Mouse (Mus musculus) lung, postnatal 0 days (tissue): ENCODE data around the gene Stat3. TPM values are rescaled to one million over a fixed set of nuclear protein-coding genes. Genes with fewer than 3 reads are reported as not detected.
A peak's percentile ranks its signal among the peaks of the same experiment; 100 is the strongest.

ENCODE experiments used
- ATAC-seq: fragments of 200-750 bp; cut with Nextera tagmentation; 2 replicates; pipeline ENCODE4 v1.8.0; 2017; ENCODE audit warnings: moderate library complexity
- DNase-seq: peaks from one replicate; pipeline ENCODE4 v3.0.0-alpha.2; 2016; ENCODE audit warnings: low spot score
- H3K27ac ChIP-seq: fragments of 300-500 bp; sonication (generic); 2 replicates; pipeline ENCODE4 v1.5.1; 2014; ENCODE audit warnings: antibody characterized with exemption, mild to moderate bottlenecking, low read length, mixed read lengths
- H3K27me3 ChIP-seq: fragments of 300-500 bp; sonication (generic); replicated peaks from 2 replicates; pipeline ENCODE4 v1.6.1; 2014; ENCODE audit warnings: low read length, mixed read lengths; ENCODE audit not compliant: insufficient read depth
- H3K36me3 ChIP-seq: fragments of 300-500 bp; sonication (generic); 2 replicates; pipeline ENCODE4 v1.6.1; 2014; ENCODE audit warnings: low read length, mixed read lengths; ENCODE audit not compliant: insufficient read depth
- H3K4me1 ChIP-seq: fragments of 300-500 bp; sonication (generic); 2 replicates; pipeline ENCODE4 v1.6.1; 2014; ENCODE audit warnings: antibody characterized with exemption, low read depth, low read length, mixed read lengths; ENCODE audit not compliant: insufficient read depth
- H3K4me2 ChIP-seq: fragments of 300-500 bp; sonication (generic); replicated peaks from 2 replicates; pipeline ENCODE4 v1.6.1; 2014; ENCODE audit warnings: low read depth, mild to moderate bottlenecking, low read length, moderate library complexity, mixed read lengths
- H3K4me3 ChIP-seq: fragments of 300-500 bp; sonication (generic); 2 replicates; pipeline ENCODE4 v1.5.1; 2014; ENCODE audit warnings: low read depth, low read length
- H3K9ac ChIP-seq: fragments of 300-500 bp; sonication (generic); replicated peaks from 2 replicates; pipeline ENCODE4 v1.6.1; 2014; ENCODE audit warnings: low read depth, mild to moderate bottlenecking
- H3K9me3 ChIP-seq: fragments of 300-500 bp; sonication (generic); 2 replicates; pipeline ENCODE4 v1.6.1; 2016; ENCODE audit warnings: low read length, mixed read lengths
- CTCF ChIP-seq: IDR thresholded peaks from 2 replicates; pipeline ENCODE4 v1.5.1; 2016; ENCODE audit warnings: antibody characterized with exemption, mild to moderate bottlenecking
- EP300 ChIP-seq: IDR thresholded peaks from 2 replicates; pipeline ENCODE4 v1.6.1; 2016; ENCODE audit warnings: antibody characterized with exemption, mild to moderate bottlenecking, control low read depth
- WGBS: fragments of 180-500 bp; shearing (Covaris S2); extraction: QIAGEN DNeasy Blood & Tissue Kit; methylation state at CpG from one replicate; pipeline ENCODE4 v1.1.7; 2014; 5-methylcytosine and 5-hydroxymethylcytosine counted together
- polyA plus RNA-seq: library from polyadenylated mRNA; unstranded; fragments of >200 nt; fragmentation: Nextera tagmentation; extraction: Ambion mirVana; gene quantifications from 2 replicates; pipeline ENCODE4 v1.2.1, GENCODE M21; 2015

Gene Stat3
- polyA plus RNA-seq, 1 experiment from 2014 or later: 100 TPM

GRCm38 (mm10) chr11:100967376-100967775, 28.0 kb upstream of the Stat3 start:
- H3K27ac ChIP-seq: peak overlapping the region; percentile 99; the same call in 1 of the 2 replicates
- peaks cover 40% of the 10 kb centered on the region for H3K4me1 ChIP-seq
- H3K27me3 ChIP-seq: no peaks in the 10 kb centered on the region
- no peak for DNase-seq
- H3K9ac ChIP-seq: peak overlapping the region; percentile 97; the same call in 1 of the 2 replicates
- ATAC-seq: no peak
- whole genome bisulfite sequencing: 39% methylated on average over 5 of the region's 5 CpGs
- no peaks in the 10 kb centered on the region for H3K9me3 ChIP-seq
- H3K4me3 ChIP-seq: peak overlapping the region; percentile 88
- no peaks in the 10 kb centered on the region for H3K36me3 ChIP-seq
- no peak for TF ChIP-seq CTCF
- TF ChIP-seq EP300: no peak
- peak overlapping the region; percentile 80 for H3K4me2 ChIP-seq

GRCm38 (mm10) chr11:100965760-100966159, 26.4 kb upstream of the Stat3 start:
- 0 out of 2 replicates have a peak overlapping the region, but pooled peaks have one; percentile 4 for H3K9ac ChIP-seq
- peaks cover 42% of the 10 kb centered on the region for H3K4me1 ChIP-seq

GRCm38 (mm10) chr11:100964901-100965542, 25.7 kb upstream of the Stat3 start:
- 0 out of 2 replicates have a peak overlapping the region, but pooled peaks have one; percentile 2 for H3K4me3 ChIP-seq

More at GRCm38 (mm10) chr11:100965760-100966159, 26.4 kb upstream of the Stat3 start:
- DNase-seq (peak; percentile 66), ATAC-seq (no peak)
- H3K4me2 ChIP-seq: peak overlapping the region; percentile 80
- peak overlapping the region; percentile 90 for H3K27ac ChIP-seq
- H3K4me3 ChIP-seq: peak overlapping the region; percentile 88; the same call in 1 of the 2 replicates
- TF ChIP-seq EP300 (peak; percentile 53; the same call in 1 of the 2 replicates), CTCF (no peak)
- WGBS: 47% methylated on average over 6 of the region's 6 CpGs
- H3K27me3 ChIP-seq: no peaks in the 10 kb centered on the region
- H3K9me3 ChIP-seq: no peaks in the 10 kb centered on the region
- no peaks in the 10 kb centered on the region for H3K36me3 ChIP-seq

GRCm38 (mm10) chr11:100964180-100964579, 24.8 kb upstream of the Stat3 start:
- Histone ChIP-seq H3K4me3 (no peak overlapping the region), H3K4me1 (peaks cover 46% of the 10 kb centered on the region), H3K9me3 (no peaks in the 10 kb centered on the region), H3K27ac (peak overlapping the region; percentile 90), H3K27me3 (no peaks in the 10 kb centered on the region), H3K9ac (no peak overlapping the region), H3K4me2 (peak overlapping the region; percentile 80), H3K36me3 (no peaks in the 10 kb centered on the region)
- DNase-seq (no peak), ATAC-seq (no peak)
- 66% methylated on average over 7 of the region's 7 CpGs for WGBS
- TF ChIP-seq EP300 (no peak), CTCF (no peak)

More at GRCm38 (mm10) chr11:100964901-100965542, 25.7 kb upstream of the Stat3 start:
- Histone ChIP-seq H3K36me3 (no peaks in the 10 kb centered on the region), H3K27ac (peak overlapping the region; percentile 90), H3K4me2 (peak overlapping the region; percentile 80), H3K4me1 (peaks cover 42% of the 10 kb centered on the region), H3K9me3 (no peaks in the 10 kb centered on the region), H3K9ac (peak overlapping the region; percentile 4; the same call in 1 of the 2 replicates), H3K27me3 (no peaks in the 10 kb centered on the region)
- DNase-seq: no peak
- WGBS: 78% methylated on average over 6 of the region's 6 CpGs
- no peak for ATAC-seq
- TF ChIP-seq EP300 (no peak), CTCF (no peak)

GRCm38 (mm10) chr11:100963647-100964046, 24.3 kb upstream of the Stat3 start:
- ATAC-seq (peak; percentile 14; the same call in 1 of the 2 replicates), DNase-seq (peak; percentile 73)
- H3K4me1 ChIP-seq: peaks cover 49% of the 10 kb centered on the region
- peak overlapping the region; percentile 25; the same call in 1 of the 2 replicates for H3K4me2 ChIP-seq
- no peaks in the 10 kb centered on the region for H3K9me3 ChIP-seq
- peaks cover 5% of the 10 kb centered on the region; the same call in 1 of the 2 replicates for H3K36me3 ChIP-seq
- TF ChIP-seq EP300 (no peak), CTCF (no peak)
- H3K9ac ChIP-seq: no peak overlapping the region
- H3K27me3 ChIP-seq: no peaks in the 10 kb centered on the region
- peak overlapping the region; percentile 90 for H3K27ac ChIP-seq
- WGBS: 39% methylated on average over 9 of the region's 9 CpGs
- H3K4me3 ChIP-seq: no peak overlapping the region

GRCm38 (mm10) chr11:100962371-100962911, 23.1 kb upstream of the Stat3 start:
- Histone ChIP-seq H3K9ac (0 out of 2 replicates have a peak overlapping the region, but pooled peaks have one; percentile 27), H3K4me2 (peak overlapping the region; percentile 25), H3K4me3 (no peak overlapping the region), H3K9me3 (no peaks in the 10 kb centered on the region), H3K27ac (peak overlapping the region; percentile 90), H3K36me3 (peaks cover 14% of the 10 kb centered on the region; the same call in 1 of the 2 replicates), H3K4me1 (peaks cover 49% of the 10 kb centered on the region), H3K27me3 (no peaks in the 10 kb centered on the region)
- WGBS: 27% methylated on average over 9 of the region's 9 CpGs
- DNase-seq (peak; percentile 91), ATAC-seq (peak; percentile 83)
- peak; percentile 88 for TF ChIP-seq EP300
- no peak for TF ChIP-seq CTCF
